Mouse (Mus musculus): ENCODE results near the gene Mcur1.

Mcur1 gene

GRCm38 (mm10) chr13:43565346-43565745 lies 5.4 kb upstream of the Mcur1 start:
- peak; percentile 73 for DNase-seq (ENCODE audit: low spot score)

GRCm38 (mm10) chr13:43564733-43565132 lies 4.7 kb upstream of the Mcur1 start:
- DNase-seq (ENCODE audit: low spot score) = no peak

GRCm38 (mm10) chr13:43562726-43563125 lies 2.7 kb upstream of the Mcur1 start:
- no peak for DNase-seq (ENCODE audit: low spot score)

- no peak for DNase-seq (ENCODE audit: low spot score)
Measured at GRCm38 (mm10) chr13:43560458-43561411, 744 bp upstream of the Mcur1 start.

GRCm38 (mm10) chr13:43558959-43559358 lies 1.0 kb downstream of the Mcur1 start:
- no peak for DNase-seq (ENCODE audit: low spot score)

- no peak for DNase-seq (ENCODE audit: low spot score)
Measured at GRCm38 (mm10) chr13:43558357-43558756, 1.6 kb downstream of the Mcur1 start.

GRCm38 (mm10) chr13:43556913-43557542 lies 3.0 kb downstream of the Mcur1 start:
- DNase-seq (ENCODE audit: low spot score) = no peak

GRCm38 (mm10) chr13:43555321-43555720 lies 4.7 kb downstream of the Mcur1 start:
- DNase-seq (ENCODE audit: low spot score) = no peak

- DNase-seq (ENCODE audit: low spot score) = no peak
Measured at GRCm38 (mm10) chr13:43554827-43555226, 5.2 kb downstream of the Mcur1 start.

GRCm38 (mm10) chr13:43550676-43551075 lies 9.3 kb downstream of the Mcur1 start:
- DNase-seq (ENCODE audit: low spot score) = no peak

GRCm38 (mm10) chr13:43549870-43550269 lies 10.1 kb downstream of the Mcur1 start:
- DNase-seq (ENCODE audit: low spot score) = no peak

- DNase-seq (ENCODE audit: low spot score) = no peak
Measured at GRCm38 (mm10) chr13:43549078-43549698, 10.8 kb downstream of the Mcur1 start.

- no peak for DNase-seq (ENCODE audit: low spot score)
Measured at GRCm38 (mm10) chr13:43548617-43549016, 11.4 kb downstream of the Mcur1 start.

GRCm38 (mm10) chr13:43546861-43547260 lies 13.1 kb downstream of the Mcur1 start:
- DNase-seq (ENCODE audit: low spot score) = peak; percentile 75

GRCm38 (mm10) chr13:43540205-43540815 lies 19.7 kb downstream of the Mcur1 start:
- no peak for DNase-seq (ENCODE audit: low spot score)

- DNase-seq (ENCODE audit: low spot score) = no peak
Measured at GRCm38 (mm10) chr13:43539409-43539808, 20.6 kb downstream of the Mcur1 start.

GRCm38 (mm10) chr13:43537854-43538253 lies 22.1 kb downstream of the Mcur1 start:
- DNase-seq (ENCODE audit: low spot score) = no peak

GRCm38 (mm10) chr13:43534015-43534414 lies 26.0 kb downstream of the Mcur1 start:
- DNase-seq (ENCODE audit: low spot score) = no peak

- DNase-seq (ENCODE audit: low spot score) = peak; percentile 59
Measured at GRCm38 (mm10) chr13:43530832-43531693, 28.9 kb downstream of the Mcur1 start.

GRCm38 (mm10) chr13:43530129-43530831 lies 29.7 kb downstream of the Mcur1 start:
- DNase-seq (ENCODE audit: low spot score) = peak; percentile 72

GRCm38 (mm10) chr13:43526289-43526688 lies 33.7 kb downstream of the Mcur1 start:
- DNase-seq (ENCODE audit: low spot score) = no peak
